Mouse (Mus musculus) frontal cortex, postnatal 10 days (tissue): ENCODE measurements around the gene Cyp2d34.

Experiments used
- DNase-seq, 2 experiments: peaks; one replicate each; pipeline ENCODE4 v3.0.0; 2022; ENCODE audit warnings: low spot score in 2 of 2, mixed read lengths in 1 of 2

The Cyp2d34 gene

DNA sequence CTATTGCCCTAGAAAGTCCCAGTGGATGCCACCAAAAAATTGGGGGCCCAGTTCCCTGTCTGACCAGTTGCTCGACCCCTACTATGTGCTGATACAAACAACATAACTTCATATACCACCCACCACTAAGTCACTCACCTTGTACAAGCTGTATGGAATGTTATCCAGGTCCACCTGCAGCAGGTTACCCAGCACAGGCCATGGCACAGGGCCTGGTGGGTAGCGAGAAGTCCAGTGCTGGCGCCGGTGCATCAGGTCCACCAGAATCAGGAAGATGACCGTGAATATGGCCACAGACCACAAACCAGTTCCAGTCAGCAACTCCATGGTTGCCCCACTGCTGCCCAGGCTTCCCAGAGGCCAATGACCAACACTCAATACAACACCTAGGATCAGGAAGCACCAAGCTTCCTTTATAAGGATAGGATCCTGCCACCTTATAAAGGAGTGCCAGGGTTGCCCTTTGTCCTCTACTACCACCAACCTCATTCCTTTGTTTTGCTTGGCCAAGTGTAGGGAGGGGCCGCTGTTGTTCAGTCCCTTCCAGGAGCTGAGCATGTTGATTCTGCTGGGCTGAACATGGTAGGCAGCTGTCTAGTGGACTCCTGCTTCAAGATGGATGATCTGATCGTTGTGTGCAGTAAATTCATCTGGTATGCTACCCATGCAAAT, at the start of gene Cyp2d34:
Cyp2d34 (minus strand) TSS at position 416 of the 672 bp plus-strand sequence.
- DNase-seq = no peak

DNA sequence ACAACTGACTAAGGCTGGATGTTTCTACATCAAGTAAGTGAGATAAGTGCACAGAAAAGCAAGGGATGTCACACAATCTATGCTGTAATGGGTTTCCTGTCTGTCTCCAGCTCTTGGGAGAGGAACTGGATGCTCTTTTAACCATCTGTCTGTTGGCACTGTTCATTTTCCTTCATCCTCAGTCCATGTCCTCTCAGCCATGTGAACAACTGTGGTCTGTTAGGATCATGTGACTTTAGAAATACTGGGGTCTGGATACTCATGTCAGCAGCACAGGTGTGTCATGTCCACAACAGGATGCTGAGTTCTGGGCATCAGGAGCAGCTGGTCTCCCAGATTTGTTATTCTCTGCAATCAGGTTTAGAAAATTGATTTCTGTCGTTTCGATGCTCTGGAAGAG, 35.6 kb upstream of the Cyp2d34 start:
- no peak for DNase-seq

DNA sequence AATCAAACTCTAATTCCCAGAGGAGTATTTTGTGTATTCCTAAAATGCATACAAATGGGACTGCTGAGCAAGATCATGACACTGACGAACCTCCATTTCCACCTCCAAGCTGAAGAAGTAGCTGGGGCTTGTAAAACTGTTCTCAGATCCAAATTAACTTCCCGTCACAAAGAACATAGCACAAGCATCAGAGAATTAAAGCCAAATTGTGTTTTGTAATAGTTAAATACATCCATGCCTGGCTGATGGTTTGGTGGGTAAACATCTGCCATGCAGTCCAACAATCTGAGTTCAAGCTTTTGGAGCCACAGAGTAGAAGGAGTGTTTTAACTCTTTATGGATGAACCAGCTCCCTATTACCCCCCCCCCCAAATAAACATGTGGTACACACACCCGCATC, 23.6 kb upstream of the Cyp2d34 start:
- no peak for DNase-seq

DNA sequence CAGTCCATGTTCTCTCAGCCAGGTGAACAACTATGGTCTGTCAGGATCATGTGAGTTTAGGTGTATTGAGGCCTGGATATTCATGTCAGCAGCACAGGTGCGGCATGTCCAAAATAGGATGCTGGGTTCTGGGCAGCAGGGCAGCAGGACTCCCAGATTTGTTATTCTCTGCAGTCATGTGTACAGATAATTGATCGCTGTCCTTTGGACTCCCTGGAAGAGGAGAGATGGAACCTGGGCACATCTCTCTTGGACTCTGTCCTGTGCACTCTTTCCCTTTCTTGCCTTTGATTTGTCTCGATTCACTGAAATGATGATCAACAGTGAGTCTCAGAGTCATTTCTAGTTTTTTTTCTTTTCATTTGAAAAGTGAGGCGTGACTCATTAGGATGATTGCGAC, 23.0 kb upstream of the Cyp2d34 start:
- no peak for DNase-seq

DNA sequence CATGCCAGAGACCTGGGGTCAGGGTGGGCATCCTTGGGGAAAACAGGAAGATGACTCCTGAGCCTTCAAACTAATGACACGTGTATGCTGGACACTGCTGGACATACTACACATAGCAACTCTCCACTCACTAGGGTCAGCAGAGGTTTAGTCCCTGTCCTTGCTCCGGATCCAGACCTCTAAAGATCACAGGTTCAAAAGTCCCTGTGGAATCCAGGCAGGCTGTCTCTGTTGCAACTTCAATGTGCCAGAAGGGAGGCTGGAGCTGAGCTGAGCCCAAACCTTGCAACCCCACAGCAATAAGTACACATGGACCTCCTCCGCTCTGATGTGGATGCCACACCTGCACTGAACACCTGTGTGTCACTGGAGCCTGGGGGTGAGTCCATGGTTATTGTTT, 22.0 kb upstream of the Cyp2d34 start:
- DNase-seq = no peak

DNA sequence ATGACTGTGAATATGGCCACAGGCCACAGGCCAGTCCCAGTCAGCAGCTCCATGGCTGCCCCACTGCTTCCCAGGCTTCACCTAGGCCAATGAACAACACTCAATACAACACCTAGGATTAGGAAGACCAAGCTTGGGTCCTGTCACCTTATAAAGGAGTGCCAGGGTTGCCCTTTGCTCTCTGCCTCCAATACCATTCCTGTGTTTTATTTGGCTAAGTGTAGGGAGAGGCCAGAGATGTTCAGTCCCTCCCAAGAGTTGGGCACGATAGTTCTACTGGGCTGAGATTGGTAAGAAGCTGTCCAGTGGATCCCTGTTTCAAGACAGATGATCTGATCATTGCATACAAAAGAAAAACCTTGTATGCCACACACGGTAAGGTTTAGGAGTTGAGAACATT, 21.2 kb upstream of the Cyp2d34 start:
- DNase-seq = no peak

DNA sequence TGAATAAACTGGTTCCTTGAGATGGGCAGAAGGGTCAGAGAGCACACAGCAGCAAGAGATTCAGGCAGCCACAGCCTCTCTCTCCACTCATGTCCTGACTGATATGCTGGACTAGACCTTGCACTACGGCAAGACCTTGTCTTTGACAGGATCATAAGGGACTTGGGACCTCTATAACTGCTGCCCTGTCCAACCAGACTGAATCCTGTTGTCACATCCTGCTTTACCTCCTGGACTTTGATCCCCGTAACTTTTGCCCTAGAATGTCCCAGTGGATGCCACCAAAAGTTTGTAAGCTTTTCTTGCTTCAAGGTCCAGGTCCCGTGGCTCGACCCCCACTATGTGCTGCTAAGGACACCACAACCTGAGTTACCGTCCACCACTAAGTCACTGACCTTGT, 20.6 kb upstream of the Cyp2d34 start:
- no peak for DNase-seq

DNA sequence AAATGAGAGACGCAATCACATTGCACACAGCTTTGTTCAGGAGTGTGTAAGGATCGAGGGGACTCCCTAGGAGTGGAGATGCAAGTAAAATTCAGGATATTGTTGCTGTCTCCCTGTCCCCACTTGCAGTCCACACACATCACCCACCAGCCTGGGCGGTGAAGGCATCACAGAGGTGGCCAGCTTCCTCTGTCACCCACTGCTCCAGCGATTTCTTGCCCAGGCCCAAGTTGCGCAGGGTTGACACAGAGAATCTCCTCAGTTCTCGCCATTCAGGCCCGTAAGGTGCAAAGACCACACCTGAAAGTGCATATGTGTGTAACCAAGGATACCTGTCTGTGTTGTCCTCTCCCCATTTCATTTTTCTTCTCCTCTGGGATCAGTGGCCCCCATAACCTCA, 19.5 kb upstream of the Cyp2d34 start:
- no peak for DNase-seq

DNA sequence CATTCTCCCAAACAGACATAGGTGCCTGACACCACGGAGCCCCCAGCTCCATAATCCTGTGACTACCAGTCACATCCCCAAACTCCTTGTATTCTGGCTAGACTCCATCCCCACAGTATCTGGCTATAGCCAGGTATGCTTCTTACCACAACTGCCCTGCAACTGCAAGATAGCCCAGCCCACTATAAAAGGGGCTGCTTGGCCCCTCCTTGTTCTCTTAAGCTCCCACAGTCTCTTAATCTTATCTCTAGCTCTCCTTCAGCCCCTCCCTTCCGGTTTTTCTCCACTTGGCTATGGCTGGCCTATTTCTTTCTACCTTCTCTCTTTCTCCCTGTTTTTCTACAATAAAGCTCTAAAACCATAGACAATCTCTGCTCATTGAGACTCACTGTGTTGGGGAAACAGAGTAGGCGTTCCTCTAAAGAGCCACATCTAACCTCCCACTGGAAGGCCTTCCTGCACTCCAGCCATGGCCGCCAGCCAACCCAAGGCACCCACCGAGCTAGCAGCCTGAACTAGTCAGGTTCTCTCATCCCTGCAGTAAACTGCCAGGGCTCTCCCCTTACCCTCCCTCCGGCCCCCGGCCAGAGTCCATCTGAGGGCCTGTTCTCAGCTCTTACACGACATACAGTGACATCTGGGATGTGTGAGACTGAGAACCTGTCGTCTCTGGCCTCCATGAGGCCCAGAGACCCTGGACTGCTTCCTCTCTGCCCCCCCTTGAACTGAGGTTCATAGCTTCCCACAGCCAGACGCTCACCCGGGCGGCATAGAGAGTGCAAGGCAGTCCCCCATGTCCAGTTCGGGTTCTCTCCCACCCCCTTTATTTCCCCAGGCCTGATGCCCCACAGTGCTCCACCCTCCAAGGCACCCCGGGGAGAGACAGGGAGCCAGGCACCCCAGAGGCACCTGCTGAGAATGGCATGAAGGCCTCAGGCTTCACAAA, 16.7 kb upstream of the Cyp2d34 start:
- DNase-seq = no peak

DNA sequence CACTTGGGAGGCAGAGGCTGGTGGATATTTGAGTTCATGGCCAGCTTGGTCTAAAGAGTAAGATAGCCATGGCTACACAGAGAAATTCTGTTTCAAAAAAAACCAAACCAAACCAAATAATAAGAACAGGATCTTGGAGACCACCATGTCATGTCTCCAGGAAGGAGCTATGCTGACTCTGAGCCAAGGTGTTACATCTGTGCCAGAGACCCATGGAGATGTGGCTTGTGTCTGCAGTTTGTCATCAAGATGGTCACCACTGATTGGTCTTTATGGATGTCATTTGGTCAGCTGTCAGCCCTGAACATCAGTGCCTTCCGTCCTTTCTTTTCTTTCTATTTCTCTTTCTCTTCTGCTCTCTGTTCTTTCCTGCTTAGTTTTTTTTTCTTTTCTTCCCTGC, 14.2 kb upstream of the Cyp2d34 start:
- no peak for DNase-seq

DNA sequence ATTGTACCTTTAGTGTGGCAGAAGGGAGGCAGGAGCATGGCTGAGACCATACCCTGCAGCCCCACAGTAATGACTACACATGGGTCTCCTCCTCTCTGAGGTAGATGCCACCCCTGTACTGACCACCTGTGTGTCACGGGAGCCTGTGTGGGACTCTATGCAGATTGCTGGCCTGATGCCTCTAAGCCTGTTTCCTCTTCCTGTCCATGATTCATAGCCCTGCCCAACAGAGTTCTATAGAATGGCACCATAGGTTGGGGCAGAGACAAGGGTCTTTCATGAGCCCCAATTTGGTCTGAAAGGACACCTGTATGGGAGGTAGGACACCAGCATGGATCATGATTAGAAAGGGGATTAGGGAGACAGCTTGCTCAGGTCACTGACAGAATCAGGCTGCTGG, 1.2 kb upstream of the Cyp2d34 start:
- DNase-seq = no peak

DNA sequence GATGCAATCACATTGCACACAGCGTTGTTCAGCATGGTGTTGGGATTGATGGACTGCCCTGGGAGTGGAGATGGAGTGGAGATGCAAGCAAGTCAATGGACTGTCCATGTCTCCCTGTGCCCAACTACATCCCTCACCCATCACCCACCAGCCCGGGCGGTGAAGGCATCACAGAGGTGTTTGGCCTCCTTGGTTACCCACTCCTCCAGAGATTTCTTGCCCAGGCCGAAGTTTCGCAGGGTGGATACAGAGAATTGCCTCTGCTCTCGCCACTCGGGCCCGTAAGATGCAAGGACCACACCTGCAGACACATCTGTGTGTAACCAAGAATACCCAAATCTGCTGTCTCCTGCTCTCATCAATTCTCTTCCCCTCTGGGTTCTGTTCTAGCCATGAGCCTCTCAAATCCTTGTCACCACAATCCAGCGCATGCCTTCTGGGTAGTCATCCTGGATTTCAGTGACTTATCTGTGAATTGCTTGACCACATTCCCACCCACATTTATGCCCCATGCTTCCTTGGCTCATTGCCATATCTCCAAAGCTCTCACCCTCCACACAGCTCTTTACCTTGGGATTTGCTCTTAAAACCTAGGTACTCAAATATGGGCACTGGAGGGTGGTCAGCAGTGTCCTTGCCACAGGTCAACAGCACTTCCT, 2.3 kb downstream of the Cyp2d34 start:
- DNase-seq = no peak

DNA sequence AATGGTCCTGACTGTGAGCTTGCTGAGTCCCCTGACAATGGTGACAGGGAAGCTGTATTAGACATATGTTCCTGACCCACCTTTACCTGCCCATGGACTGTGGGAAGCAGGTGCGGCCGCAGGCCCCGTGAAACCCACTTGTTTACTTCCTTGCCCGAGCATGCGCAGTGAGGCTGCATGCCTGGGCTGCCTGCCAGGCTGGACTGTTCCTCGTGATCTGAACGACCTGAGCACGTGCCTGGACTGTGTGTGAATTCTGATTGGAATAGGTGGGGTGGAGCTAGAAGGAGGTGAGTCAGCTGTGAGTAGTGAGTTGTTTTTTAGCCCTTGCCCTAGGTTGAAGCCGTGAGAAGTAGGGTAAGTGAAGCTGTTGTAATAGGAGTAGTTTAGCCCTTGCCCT, 38.1 kb downstream of the Cyp2d34 start:
- DNase-seq = no peak

DNA sequence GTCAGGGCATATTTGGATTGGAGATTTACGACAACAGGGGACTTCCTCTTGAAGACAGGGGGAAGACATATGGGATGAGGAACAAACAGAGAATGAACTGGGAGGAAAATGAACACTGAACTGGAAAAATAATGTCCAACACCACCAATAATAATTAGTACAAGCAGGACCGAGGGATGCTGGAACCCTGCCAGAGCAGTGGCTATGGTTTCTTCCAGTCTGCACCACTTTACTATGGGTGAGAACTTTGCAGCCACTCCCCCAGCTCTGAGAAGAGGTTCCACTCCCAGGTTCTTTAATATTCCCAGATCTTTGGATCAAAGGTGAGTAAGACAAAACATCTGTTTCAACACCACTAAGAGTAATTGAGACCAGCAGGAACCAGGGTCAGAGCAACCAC, 41.7 kb downstream of the Cyp2d34 start:
- no peak for DNase-seq

DNA sequence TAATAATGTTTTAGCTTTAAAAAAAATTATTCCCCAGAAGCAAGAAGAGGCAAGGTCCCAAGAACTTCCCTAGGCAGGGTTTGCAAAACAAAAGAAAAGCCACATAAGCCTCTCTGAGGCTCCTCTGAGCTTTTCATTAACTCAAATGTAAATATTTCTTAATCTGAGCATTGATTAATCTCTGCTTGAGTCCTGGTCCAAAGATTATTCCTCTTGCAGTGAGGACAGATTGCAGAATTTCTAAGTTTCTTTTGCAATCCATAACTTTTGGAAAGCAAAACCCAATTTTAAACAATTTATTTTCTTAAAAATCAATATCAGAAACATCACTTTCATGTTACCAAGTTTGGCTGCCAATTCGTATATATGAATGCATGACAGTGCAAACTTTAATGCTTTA, 47.9 kb downstream of the Cyp2d34 start:
- no peak for DNase-seq
